Mouse (Mus musculus) kidney, adult 2 months (tissue): ENCODE results near the gene Spem2.

Experiments
- CTCF ChIP-seq: fragments of 200-500 bp; conservative IDR thresholded peaks from 2 replicates; pipeline ENCODE4 v1.5.1; 2011; ENCODE audit warnings: low read depth, mild to moderate bottlenecking, control low read depth, low read length, moderate library complexity, mixed read lengths; ENCODE audit not compliant: insufficient read depth, insufficient read length
- POLR2A ChIP-seq: fragments of 200-500 bp; IDR thresholded peaks from one replicate; pipeline ENCODE4 v1.6.1; 2011; ENCODE audit warnings: low read depth, low read length, control low read depth

DNA sequence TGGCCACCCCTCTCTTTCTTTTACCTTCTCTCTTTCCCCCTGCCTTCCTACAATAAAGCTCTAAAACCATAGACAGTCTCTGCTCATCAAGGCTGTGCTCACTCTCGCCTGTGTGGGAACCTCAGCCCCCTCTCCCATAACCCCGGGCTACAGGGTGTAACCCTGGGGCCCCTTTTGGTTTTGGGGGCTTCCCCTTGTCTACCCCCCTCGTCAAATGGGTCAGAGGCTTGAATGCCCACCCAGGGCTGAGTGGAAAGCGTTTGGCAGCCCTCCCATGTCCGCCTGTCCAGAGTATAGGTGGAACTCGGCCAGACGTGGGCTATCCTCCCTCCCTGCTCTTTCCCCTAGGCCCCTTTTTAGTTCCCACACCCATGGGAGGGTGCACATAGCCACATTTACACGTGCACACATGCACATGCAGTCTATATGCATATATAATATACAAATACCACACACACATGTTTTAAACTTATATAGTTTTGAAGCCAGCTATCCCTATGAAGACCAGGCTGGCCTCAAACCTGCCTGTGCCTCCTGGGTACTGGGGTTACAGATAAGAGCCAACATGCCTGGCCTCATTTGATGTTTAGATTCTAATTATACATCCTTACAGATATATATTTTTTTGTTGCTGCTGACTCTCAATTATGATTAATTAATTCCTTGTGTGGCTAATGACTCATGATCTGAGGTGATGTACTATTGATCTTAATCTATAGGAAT is 46.0 kb upstream of the Spem2 start:
- TF ChIP-seq CTCF (no peak), POLR2A (no peak)
